Mouse (Mus musculus) thymus, postnatal 14 days (tissue): Measurements from ENCODE around the gene Npas3.

Source experiments
- DNase-seq: peaks from one replicate; pipeline ENCODE4 v3.0.0; 2021

Npas3 gene

DNA sequence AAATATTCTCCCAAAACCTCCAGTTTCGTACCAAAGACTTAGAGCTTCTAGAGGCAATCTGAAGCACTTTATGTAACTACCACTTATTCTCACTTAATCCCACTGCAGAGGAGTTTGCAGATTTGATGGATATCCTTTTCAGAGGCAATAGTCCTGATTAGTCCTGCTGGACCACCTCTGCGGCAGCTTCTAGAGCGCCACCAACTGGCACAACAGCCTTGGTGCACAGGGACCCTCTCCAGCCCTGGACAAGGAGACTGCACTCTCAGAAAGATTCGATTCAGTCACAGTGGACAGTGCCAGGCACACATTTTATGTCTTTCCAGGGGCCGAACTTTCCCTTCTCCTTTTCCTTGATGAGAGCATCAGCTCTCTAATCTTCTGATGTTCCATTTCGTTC, 471.4 kb downstream of the Npas3 start:
- DNase-seq: no peak

DNA sequence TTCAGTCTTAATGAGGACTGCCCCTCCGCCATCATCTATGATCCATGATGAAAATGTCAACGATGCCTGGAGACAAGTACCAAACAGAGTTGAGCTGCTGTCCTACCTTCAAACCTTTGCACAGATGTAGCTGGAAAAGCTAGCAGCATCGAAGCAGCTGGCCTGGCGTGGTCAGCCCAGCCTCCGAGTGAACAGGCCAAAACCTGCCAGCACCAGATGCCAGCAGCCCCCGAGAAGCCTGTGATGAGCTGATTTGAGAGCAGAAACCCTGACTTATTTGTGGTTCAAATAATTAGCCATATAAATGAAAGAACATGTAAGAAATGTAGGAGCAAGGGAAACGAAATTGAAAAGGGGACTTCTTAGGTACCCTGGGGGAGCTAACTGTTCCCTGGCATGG, 473.7 kb downstream of the Npas3 start:
- no peak for DNase-seq

GRCm38 (mm10) chr12:53722718-53723698, 474.5 kb downstream of the Npas3 start:
- DNase-seq: no peak

DNA sequence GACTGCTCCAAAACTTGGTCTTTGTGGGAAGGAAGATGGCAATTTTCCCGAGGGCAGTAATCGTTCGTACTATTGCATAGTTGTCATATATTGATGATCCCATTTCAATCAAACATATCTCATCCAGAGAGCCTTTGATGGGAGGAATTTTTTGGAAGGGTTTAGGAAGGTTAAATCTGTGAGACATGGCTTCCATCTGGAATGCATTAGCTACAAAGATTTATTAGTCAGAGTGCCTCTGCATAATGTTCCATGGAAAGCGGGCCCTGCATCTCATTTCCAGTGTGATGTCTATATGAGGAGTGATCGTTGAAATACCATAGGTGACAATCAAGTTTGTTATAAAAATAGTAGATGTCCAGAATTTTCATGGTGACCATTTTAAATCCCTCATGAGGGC, 480.8 kb downstream of the Npas3 start:
- DNase-seq: no peak

- no peak for DNase-seq
Observed at GRCm38 (mm10) chr12:53738549-53739292, 490.2 kb downstream of the Npas3 start.

DNA sequence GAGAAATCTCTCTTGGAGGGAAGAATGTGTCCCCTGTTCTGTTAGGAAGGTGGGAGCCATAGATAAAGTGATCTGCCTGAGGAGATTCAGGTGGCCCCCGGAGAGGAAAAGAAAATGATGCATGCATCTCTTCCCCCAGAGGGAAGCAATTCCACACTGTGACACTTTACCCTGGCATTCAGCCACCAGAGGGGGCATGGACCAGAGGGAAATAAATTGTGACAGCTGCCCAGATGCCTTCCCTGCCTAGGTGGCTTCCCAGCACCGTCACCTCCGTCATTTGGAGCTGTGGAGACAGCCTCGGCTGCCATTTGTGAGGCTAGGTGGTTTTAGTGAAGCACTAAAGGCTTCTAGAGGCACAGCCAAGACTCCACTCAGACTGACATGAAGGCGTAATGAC, 498.2 kb downstream of the Npas3 start:
- DNase-seq: no peak

DNA sequence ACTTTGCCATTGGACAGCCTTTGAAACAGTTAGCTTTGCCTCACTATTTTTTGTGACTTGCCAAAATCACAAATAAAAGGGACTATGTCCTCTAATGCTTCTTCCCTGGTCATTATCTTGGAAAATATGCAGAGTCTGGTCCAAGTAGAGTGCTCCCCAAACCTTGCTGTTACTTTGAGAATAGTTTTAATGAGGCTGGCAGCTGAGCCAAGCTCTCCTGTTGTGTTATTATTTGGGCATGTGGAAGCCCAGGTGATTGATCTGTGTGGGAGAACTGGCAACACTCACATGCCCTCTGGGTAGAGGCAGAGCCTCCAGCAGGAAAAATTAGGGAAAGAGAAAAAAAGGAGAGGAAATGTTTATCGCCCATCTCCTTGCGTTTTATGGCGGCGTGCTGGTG, 500.9 kb downstream of the Npas3 start:
- DNase-seq: no peak

GRCm38 (mm10) chr12:53752281-53753072, 504.0 kb downstream of the Npas3 start:
- no peak for DNase-seq

- no peak for DNase-seq
Observed at GRCm38 (mm10) chr12:53753368-53753937, 505.0 kb downstream of the Npas3 start.

DNA sequence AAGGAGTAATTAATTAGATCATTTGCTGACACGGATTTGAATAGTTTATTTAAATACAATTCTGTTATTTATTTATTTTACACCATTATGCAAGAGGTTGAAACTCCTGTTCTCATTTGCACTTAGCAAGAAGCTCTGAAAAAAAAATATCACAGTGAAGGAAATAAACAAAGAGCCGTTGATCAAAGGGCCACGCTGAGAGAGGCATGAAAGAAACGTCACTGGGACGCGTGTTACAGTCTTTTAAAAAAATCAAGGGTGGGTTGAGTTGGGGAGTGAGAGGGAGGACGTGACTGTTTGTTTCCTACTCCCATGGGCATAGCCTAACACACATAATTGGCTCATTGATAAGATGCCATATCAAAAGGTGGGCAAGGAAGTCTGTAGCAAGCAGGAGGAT, 505.8 kb downstream of the Npas3 start:
- DNase-seq: no peak

DNA sequence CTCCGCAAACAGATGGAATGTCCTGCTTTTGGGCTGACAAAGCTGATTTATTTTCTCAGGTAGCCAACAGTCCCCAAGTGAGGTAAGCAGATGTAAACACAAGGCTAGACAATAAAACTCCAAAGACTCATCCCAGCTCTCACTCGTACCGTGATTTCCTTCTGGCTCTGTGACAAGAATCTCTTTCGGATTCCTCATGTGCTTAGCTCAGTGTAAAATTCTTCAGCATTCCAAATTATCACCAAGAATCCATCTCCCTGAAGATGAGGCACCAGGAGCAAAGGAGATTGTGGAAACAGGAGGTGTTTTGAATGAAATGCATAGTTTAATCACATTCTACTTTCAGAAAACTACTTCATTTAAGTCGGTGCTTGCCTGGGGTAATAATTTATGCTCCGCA, 509.2 kb downstream of the Npas3 start:
- DNase-seq: no peak

- no peak for DNase-seq
Observed at GRCm38 (mm10) chr12:53758356-53758755, 509.9 kb downstream of the Npas3 start.

DNA sequence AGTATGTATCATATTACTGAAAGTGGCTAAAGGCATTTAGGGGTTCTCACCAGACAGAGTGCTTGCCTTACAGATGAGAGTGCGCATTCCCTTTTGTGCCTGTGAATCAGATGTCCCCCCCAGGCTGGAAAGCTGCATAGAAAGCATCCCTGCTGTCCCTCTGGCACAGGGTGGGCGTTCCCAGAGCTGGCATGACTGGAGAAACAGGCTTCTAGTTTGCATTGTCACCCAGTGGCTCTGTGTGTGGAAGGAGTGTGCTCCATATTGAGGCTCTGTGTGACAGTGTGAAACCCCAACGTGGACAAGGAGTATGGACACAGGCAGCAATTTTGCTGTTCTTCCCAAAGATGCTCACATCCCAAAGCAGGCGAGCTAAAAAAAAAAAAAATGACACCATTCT, 515.7 kb downstream of the Npas3 start:
- DNase-seq: no peak

- DNase-seq: no peak
Observed at GRCm38 (mm10) chr12:53768392-53768791, 519.9 kb downstream of the Npas3 start.

DNA sequence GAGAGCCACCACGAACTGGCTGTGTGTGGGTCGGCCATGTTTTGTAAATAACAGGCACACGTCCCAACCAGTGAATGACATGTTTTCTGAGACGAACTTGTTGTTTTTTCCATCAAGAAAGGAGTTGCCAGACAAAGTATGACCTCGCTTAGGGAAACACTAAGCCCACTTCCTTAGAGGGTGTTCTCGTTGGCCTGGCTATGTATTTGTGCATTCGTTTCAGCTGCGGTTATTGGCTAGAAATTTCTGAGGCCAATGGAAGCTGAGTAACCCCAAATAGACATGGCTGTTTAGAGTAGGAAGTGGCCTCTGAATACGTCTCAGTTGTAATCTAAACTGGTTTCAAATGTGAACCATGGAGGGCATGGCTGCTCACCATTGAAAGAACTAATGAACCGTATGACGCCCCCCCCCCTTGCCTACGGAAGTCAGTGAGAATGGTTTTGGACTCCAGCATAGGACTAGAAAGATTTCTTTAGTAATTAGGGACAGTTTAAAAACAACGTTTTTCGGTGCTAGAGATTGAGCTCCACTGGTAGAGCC, 523.0 kb downstream of the Npas3 start:
- DNase-seq: no peak

DNA sequence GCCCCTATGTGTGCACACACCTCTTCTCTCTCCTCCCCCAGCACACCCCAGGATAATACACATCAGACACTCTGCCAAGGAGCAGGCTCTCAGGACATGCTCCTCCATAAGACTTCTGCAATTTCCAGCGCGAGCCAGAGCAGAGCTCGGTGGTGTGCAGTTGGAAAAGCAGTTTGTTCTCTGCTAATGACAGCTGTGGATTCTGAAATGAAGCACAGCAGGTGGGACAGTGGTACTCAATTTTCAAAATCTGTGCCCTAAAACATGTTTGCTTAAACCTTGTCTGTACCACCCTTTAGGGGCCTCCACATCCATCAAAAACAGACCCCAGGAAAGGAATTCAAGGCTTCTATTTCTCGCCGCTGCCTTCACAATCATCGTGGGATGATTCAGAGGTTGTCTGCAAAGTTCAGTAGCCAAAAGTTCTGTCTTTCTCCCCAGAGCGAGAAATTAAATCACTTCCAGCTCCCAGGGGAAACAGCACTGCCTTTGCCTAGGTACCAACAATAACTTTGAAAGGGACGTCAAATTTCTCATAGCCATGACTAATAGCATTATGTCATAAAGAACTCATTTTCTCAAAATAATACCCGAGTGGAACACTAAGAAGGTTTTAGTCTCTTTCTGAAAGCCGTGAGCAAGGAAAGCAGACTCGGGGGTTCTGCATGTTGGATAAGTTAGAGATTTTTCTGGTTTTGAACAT, 533.5 kb downstream of the Npas3 start:
- no peak for DNase-seq

DNA sequence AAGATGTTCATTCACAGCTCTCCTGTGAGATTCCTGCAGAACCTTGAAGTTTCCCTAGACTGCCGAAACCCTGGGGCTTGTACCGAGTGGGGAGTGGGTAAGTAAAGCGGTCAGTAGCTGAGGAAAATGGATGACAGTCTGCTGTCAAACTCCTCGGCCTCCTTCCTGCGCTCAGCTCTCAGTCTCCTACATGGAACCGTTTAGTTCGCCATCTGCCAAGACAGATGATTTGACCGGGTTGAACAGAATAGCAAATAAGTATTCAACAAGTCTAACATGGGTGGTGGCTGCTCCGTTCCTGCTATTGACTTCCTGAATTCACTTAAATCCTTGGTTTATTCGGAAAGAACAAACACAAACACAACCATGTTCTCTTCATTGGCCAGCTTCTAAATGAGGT, 541.0 kb downstream of the Npas3 start:
- no peak for DNase-seq

DNA sequence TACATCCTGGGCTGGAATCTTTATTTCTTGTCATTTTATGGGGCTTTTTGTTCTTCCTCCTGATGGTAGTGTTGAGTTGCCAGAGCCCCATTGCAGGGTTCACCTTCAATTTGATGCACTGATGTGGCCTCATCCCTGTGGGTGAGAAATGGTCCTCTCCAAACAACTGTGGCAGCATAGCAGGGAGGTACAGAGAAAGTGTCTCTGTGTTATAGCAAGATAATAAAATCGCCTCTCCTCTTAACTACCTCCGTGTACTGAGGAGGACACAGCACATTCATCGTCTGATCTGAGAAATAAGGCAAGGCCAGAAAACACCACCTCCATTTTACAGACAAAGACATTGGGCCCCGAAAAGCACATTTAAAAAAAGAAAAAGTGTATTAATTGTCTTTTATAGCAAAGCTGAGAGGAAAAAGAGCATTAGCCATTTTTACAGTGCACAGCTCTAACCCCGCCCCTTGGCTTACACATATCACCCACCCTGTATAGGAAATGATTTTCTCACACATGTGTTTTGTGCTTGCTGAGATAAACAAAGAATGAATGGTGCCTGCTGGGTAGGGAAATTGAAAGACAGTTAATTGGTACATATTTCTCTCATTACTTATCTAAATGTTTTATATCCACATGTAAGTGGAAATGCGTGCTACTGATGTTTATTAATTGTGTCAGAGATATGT, 546.4 kb downstream of the Npas3 start:
- DNase-seq: no peak

GRCm38 (mm10) chr12:53801831-53802230, 553.4 kb downstream of the Npas3 start:
- DNase-seq: no peak

GRCm38 (mm10) chr12:53802381-53802780, 553.9 kb downstream of the Npas3 start:
- no peak for DNase-seq

DNA sequence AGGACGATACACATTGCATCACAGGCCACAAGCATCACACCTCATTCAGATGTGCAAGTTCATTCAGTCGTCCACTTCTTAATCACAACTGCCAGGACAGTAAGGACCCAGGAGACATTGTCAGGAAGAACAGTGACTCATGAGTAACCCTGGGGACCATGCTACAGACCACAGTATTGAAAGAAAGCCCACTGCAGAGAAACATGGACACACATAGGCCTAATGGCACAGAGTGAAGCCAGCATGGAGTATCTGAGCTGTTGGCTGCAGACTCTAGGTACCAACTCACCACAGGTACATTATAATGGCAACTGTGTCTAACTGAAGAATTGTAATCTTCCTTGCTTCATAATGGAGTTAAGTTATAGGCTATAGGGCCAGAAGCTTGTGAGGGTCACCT, 561.6 kb downstream of the Npas3 start:
- DNase-seq: no peak
